Mouse (Mus musculus): Measurements from ENCODE around the gene Banp. TPM values are rescaled to one million over a fixed set of nuclear protein-coding genes. Genes with fewer than 3 reads are reported as not detected.

Banp gene
- polyA plus RNA-seq, 1 experiment from 2014 or later = 42.3 TPM

- Histone ChIP-seq H3K27me3 (peaks cover 3% of the 10 kb centered on the region), H3K36me3 (no peaks in the 10 kb centered on the region), H3K9me3 (no peaks in the 10 kb centered on the region), H3K9ac (replicated peaks) (no peak overlapping the region), H3K4me1 (replicated peaks) (peaks cover 31% of the 10 kb centered on the region), H3K4me3 (replicated peaks) (no peak overlapping the region), H3K27ac (no peak overlapping the region), H3K4me2 (no peak overlapping the region)
- 78% methylated on average over 2 of the region's 2 CpGs for WGBS
- ATAC-seq (ENCODE audit: insufficient number of reproducible peaks, insufficient read depth, low FRiP score, low TSS enrichment, low read depth) = no peak
Observed at GRCm38 (mm10) chr8:122049923-122050322, 100.4 kb downstream of the Banp start.

- H3K27ac ChIP-seq = no peak overlapping the region
- H3K4me3 ChIP-seq (replicated peaks) = no peak overlapping the region
- no peak for ATAC-seq (ENCODE audit: insufficient number of reproducible peaks, insufficient read depth, low FRiP score, low TSS enrichment, low read depth)
- H3K27me3 ChIP-seq = peaks cover 3% of the 10 kb centered on the region
- no peak overlapping the region for H3K4me2 ChIP-seq
- WGBS = 92% methylated on average over 9 of the region's 9 CpGs
- peaks cover 31% of the 10 kb centered on the region for H3K4me1 ChIP-seq (replicated peaks)
- H3K36me3 ChIP-seq = no peaks in the 10 kb centered on the region
- H3K9me3 ChIP-seq = no peaks in the 10 kb centered on the region
- H3K9ac ChIP-seq (replicated peaks) = no peak overlapping the region
Observed at GRCm38 (mm10) chr8:122050620-122051019, 101.1 kb downstream of the Banp start.

GRCm38 (mm10) chr8:122055321-122055720 is 105.8 kb downstream of the Banp start:
- Histone ChIP-seq H3K4me1 (replicated peaks) (peaks cover 25% of the 10 kb centered on the region), H3K4me2 (no peak overlapping the region), H3K27me3 (0 out of 2 replicates have a peak, but pooled peaks cover 3% of the 10 kb centered on the region), H3K27ac (peak overlapping the region; percentile 60; the same call in 1 of the 2 replicates), H3K4me3 (replicated peaks) (no peak overlapping the region), H3K9ac (replicated peaks) (0 out of 2 replicates have a peak overlapping the region, but pooled peaks have one; percentile 8), H3K9me3 (no peaks in the 10 kb centered on the region), H3K36me3 (no peaks in the 10 kb centered on the region)
- 31% methylated on average over 10 of the region's 10 CpGs for WGBS
- ATAC-seq (ENCODE audit: insufficient number of reproducible peaks, insufficient read depth, low FRiP score, low TSS enrichment, low read depth) = no peak

GRCm38 (mm10) chr8:122056113-122056512 is 106.6 kb downstream of the Banp start:
- H3K27ac ChIP-seq = no peak overlapping the region
- WGBS = 57% methylated on average over 1 of the region's 1 CpGs
- no peak overlapping the region for H3K4me2 ChIP-seq
- ATAC-seq (ENCODE audit: insufficient number of reproducible peaks, insufficient read depth, low FRiP score, low TSS enrichment, low read depth) = no peak
- H3K9ac ChIP-seq (replicated peaks) = no peak overlapping the region
- H3K4me1 ChIP-seq (replicated peaks) = peaks cover 30% of the 10 kb centered on the region
- no peaks in the 10 kb centered on the region for H3K9me3 ChIP-seq
- 0 out of 2 replicates have a peak, but pooled peaks cover 3% of the 10 kb centered on the region for H3K27me3 ChIP-seq
- no peak overlapping the region for H3K4me3 ChIP-seq (replicated peaks)
- no peaks in the 10 kb centered on the region for H3K36me3 ChIP-seq

- H3K27ac ChIP-seq = no peak overlapping the region
- no peak overlapping the region for H3K4me2 ChIP-seq
- H3K9ac ChIP-seq (replicated peaks) = no peak overlapping the region
- H3K4me3 ChIP-seq (replicated peaks) = no peak overlapping the region
- no peaks in the 10 kb centered on the region for H3K9me3 ChIP-seq
- H3K27me3 ChIP-seq = 0 out of 2 replicates have a peak, but pooled peaks cover 3% of the 10 kb centered on the region
- H3K36me3 ChIP-seq = no peaks in the 10 kb centered on the region
- 68% methylated on average over 7 of the region's 7 CpGs for WGBS
- peaks cover 30% of the 10 kb centered on the region for H3K4me1 ChIP-seq (replicated peaks)
- ATAC-seq (ENCODE audit: insufficient number of reproducible peaks, insufficient read depth, low FRiP score, low TSS enrichment, low read depth) = no peak
Observed at GRCm38 (mm10) chr8:122056882-122057281, 107.3 kb downstream of the Banp start.

- no peak for ATAC-seq (ENCODE audit: insufficient number of reproducible peaks, insufficient read depth, low FRiP score, low TSS enrichment, low read depth)
- Histone ChIP-seq H3K9ac (replicated peaks) (no peak overlapping the region), H3K4me1 (replicated peaks) (peaks cover 34% of the 10 kb centered on the region), H3K36me3 (no peaks in the 10 kb centered on the region), H3K4me2 (no peak overlapping the region), H3K4me3 (replicated peaks) (no peak overlapping the region), H3K27me3 (0 out of 2 replicates have a peak, but pooled peaks cover 3% of the 10 kb centered on the region), H3K27ac (no peak overlapping the region), H3K9me3 (no peaks in the 10 kb centered on the region)
- 60% methylated on average over 9 of the region's 9 CpGs for WGBS
Observed at GRCm38 (mm10) chr8:122058510-122058909, 109.0 kb downstream of the Banp start.

GRCm38 (mm10) chr8:122058951-122059350 is 109.4 kb downstream of the Banp start:
- H3K4me1 ChIP-seq (replicated peaks) = peaks cover 36% of the 10 kb centered on the region
- ATAC-seq (ENCODE audit: insufficient number of reproducible peaks, insufficient read depth, low FRiP score, low TSS enrichment, low read depth) = no peak
- 84% methylated on average over 8 of the region's 8 CpGs for WGBS

GRCm38 (mm10) chr8:122062508-122063223 is 113.1 kb downstream of the Banp start:
- Histone ChIP-seq H3K4me1 (replicated peaks) (peaks cover 29% of the 10 kb centered on the region), H3K27ac (no peak overlapping the region), H3K4me3 (replicated peaks) (no peak overlapping the region), H3K9me3 (no peaks in the 10 kb centered on the region), H3K9ac (replicated peaks) (no peak overlapping the region), H3K4me2 (no peak overlapping the region), H3K27me3 (0 out of 2 replicates have a peak, but pooled peaks cover 3% of the 10 kb centered on the region), H3K36me3 (no peaks in the 10 kb centered on the region)
- no peak for ATAC-seq (ENCODE audit: insufficient number of reproducible peaks, insufficient read depth, low FRiP score, low TSS enrichment, low read depth)
- WGBS = 75% methylated on average over 12 of the region's 12 CpGs

More at GRCm38 (mm10) chr8:122058951-122059350, 109.4 kb downstream of the Banp start:
- 0 out of 2 replicates have a peak, but pooled peaks cover 3% of the 10 kb centered on the region for H3K27me3 ChIP-seq
- H3K9me3 ChIP-seq = no peaks in the 10 kb centered on the region
- H3K27ac ChIP-seq = no peak overlapping the region
- H3K36me3 ChIP-seq = no peaks in the 10 kb centered on the region
- H3K4me2 ChIP-seq = no peak overlapping the region
- no peak overlapping the region for H3K4me3 ChIP-seq (replicated peaks)
- no peak overlapping the region for H3K9ac ChIP-seq (replicated peaks)

GRCm38 (mm10) chr8:122064353-122064752 is 114.8 kb downstream of the Banp start:
- Histone ChIP-seq H3K27ac (no peak overlapping the region), H3K4me2 (no peak overlapping the region), H3K36me3 (no peaks in the 10 kb centered on the region), H3K4me3 (replicated peaks) (no peak overlapping the region), H3K9ac (replicated peaks) (peak overlapping the region; percentile 23; the same call in 1 of the 2 replicates), H3K27me3 (no peaks in the 10 kb centered on the region), H3K9me3 (no peaks in the 10 kb centered on the region), H3K4me1 (replicated peaks) (peaks cover 29% of the 10 kb centered on the region)
- no peak for ATAC-seq (ENCODE audit: insufficient number of reproducible peaks, insufficient read depth, low FRiP score, low TSS enrichment, low read depth)
- WGBS = 41% methylated on average over 7 of the region's 7 CpGs

- WGBS = 54% methylated on average over 15 of the region's 15 CpGs
- H3K27me3 ChIP-seq = peaks cover 3% of the 10 kb centered on the region; the same call in 1 of the 2 replicates
- no peak for ATAC-seq (ENCODE audit: insufficient number of reproducible peaks, insufficient read depth, low FRiP score, low TSS enrichment, low read depth)
- no peak overlapping the region for H3K9ac ChIP-seq (replicated peaks)
- no peak overlapping the region for H3K4me3 ChIP-seq (replicated peaks)
- H3K4me1 ChIP-seq (replicated peaks) = peaks cover 19% of the 10 kb centered on the region
- no peak overlapping the region for H3K27ac ChIP-seq
- no peaks in the 10 kb centered on the region for H3K9me3 ChIP-seq
- no peaks in the 10 kb centered on the region for H3K36me3 ChIP-seq
- no peak overlapping the region for H3K4me2 ChIP-seq
Observed at GRCm38 (mm10) chr8:122067783-122068505, 118.4 kb downstream of the Banp start.

- Histone ChIP-seq H3K4me3 (replicated peaks) (no peak overlapping the region), H3K9ac (replicated peaks) (no peak overlapping the region), H3K36me3 (no peaks in the 10 kb centered on the region), H3K27me3 (peaks cover 8% of the 10 kb centered on the region; the same call in 1 of the 2 replicates), H3K27ac (no peak overlapping the region), H3K4me1 (replicated peaks) (peaks cover 16% of the 10 kb centered on the region), H3K9me3 (no peaks in the 10 kb centered on the region), H3K4me2 (no peak overlapping the region)
- WGBS = 80% methylated on average over 13 of the region's 13 CpGs
- no peak for ATAC-seq (ENCODE audit: insufficient number of reproducible peaks, insufficient read depth, low FRiP score, low TSS enrichment, low read depth)
Observed at GRCm38 (mm10) chr8:122068609-122069008, 119.1 kb downstream of the Banp start.
